Mouse (Mus musculus): Measurements from ENCODE around the gene Mturn. TPM values are rescaled to one million over a fixed set of nuclear protein-coding genes. Genes with fewer than 3 reads are reported as not detected.

The Mturn gene
- polyA plus RNA-seq, 1 experiment from 2014 or later, result 18.5 TPM

- H3K27ac ChIP-seq (ENCODE audit: low read depth, low read length), result no peak overlapping the region
- ATAC-seq (replicated peaks; ENCODE audit: low FRiP score) (no peak), DNase-seq (ENCODE audit: low spot score) (no peak)
- 80% methylated on average over 15 of the region's 15 CpGs for WGBS
- H3K9ac ChIP-seq (ENCODE audit: low read length), result no peak overlapping the region
- no peaks in the 10 kb centered on the region for H3K9me3 ChIP-seq (ENCODE audit: control insufficient read depth, low read length)
- H3K36me3 ChIP-seq (ENCODE audit: control insufficient read depth, insufficient read depth, low read length), result no peaks in the 10 kb centered on the region
- no peaks in the 10 kb centered on the region for H3K27me3 ChIP-seq (ENCODE audit: control insufficient read depth, insufficient read depth, low read length)
- no peak overlapping the region for H3K4me3 ChIP-seq (ENCODE audit: low read depth, low read length)
- no peaks in the 10 kb centered on the region for H3K4me1 ChIP-seq (replicated peaks; ENCODE audit: control insufficient read depth, insufficient read depth, low read length)
- H3K4me2 ChIP-seq (ENCODE audit: low read depth, low read length, severe bottlenecking), result no peak overlapping the region
These were observed 37.6 kb downstream of the Mturn start for GRCm38 (mm10) chr6:54718779-54719685.

- no peak overlapping the region for H3K4me2 ChIP-seq (ENCODE audit: low read depth, low read length, severe bottlenecking)
- H3K36me3 ChIP-seq (ENCODE audit: control insufficient read depth, insufficient read depth, low read length), result no peaks in the 10 kb centered on the region
- WGBS, result 42% methylated on average over 14 of the region's 14 CpGs
- no peak overlapping the region for H3K27ac ChIP-seq (ENCODE audit: low read depth, low read length)
- no peaks in the 10 kb centered on the region for H3K27me3 ChIP-seq (ENCODE audit: control insufficient read depth, insufficient read depth, low read length)
- H3K9ac ChIP-seq (ENCODE audit: low read length), result no peak overlapping the region
- H3K4me1 ChIP-seq (replicated peaks; ENCODE audit: control insufficient read depth, insufficient read depth, low read length), result no peaks in the 10 kb centered on the region
- H3K9me3 ChIP-seq (ENCODE audit: control insufficient read depth, low read length), result no peaks in the 10 kb centered on the region
- no peak for ATAC-seq (replicated peaks; ENCODE audit: low FRiP score)
- peak; percentile 38 for DNase-seq (ENCODE audit: low spot score)
- H3K4me3 ChIP-seq (ENCODE audit: low read depth, low read length), result no peak overlapping the region
These were observed 38.4 kb downstream of the Mturn start for GRCm38 (mm10) chr6:54719686-54720310.

- no peak overlapping the region for H3K4me2 ChIP-seq (ENCODE audit: low read depth, low read length, severe bottlenecking)
- H3K4me1 ChIP-seq (replicated peaks; ENCODE audit: control insufficient read depth, insufficient read depth, low read length), result no peaks in the 10 kb centered on the region
- H3K9me3 ChIP-seq (ENCODE audit: control insufficient read depth, low read length), result no peaks in the 10 kb centered on the region
- H3K36me3 ChIP-seq (ENCODE audit: control insufficient read depth, insufficient read depth, low read length), result no peaks in the 10 kb centered on the region
- H3K27me3 ChIP-seq (ENCODE audit: control insufficient read depth, insufficient read depth, low read length), result no peaks in the 10 kb centered on the region
- ATAC-seq (replicated peaks; ENCODE audit: low FRiP score), result no peak
- H3K4me3 ChIP-seq (ENCODE audit: low read depth, low read length), result no peak overlapping the region
- no peak overlapping the region for H3K9ac ChIP-seq (ENCODE audit: low read length)
- no peak for DNase-seq (ENCODE audit: low spot score)
- H3K27ac ChIP-seq (ENCODE audit: low read depth, low read length), result no peak overlapping the region
- 86% methylated on average over 9 of the region's 9 CpGs for WGBS
These were observed 39.3 kb downstream of the Mturn start for GRCm38 (mm10) chr6:54720512-54721251.

DNA sequence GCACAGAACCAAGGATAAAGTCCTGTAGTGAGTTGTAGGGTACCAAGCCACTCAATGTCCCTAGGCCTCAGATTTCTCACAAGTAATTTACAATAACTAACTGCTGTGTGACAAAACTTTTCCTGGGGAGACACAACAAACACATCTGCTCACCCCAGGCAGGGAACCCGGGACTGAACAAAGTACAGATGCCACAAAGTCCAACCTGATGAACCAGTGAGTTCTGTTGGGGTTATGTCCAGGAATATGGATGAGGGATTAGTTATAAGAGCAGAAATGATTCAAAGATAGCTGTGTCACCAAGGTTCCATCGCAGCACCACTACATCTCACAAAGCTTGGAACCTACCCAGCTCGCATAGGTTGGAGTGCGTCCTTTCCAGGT lies 39.8 kb downstream of the Mturn start:
- H3K27ac ChIP-seq (ENCODE audit: low read depth, low read length), result no peak overlapping the region
- DNase-seq (ENCODE audit: low spot score) (no peak), ATAC-seq (replicated peaks; ENCODE audit: low FRiP score) (no peak)
- H3K9me3 ChIP-seq (ENCODE audit: control insufficient read depth, low read length), result no peaks in the 10 kb centered on the region
- no peaks in the 10 kb centered on the region for H3K27me3 ChIP-seq (ENCODE audit: control insufficient read depth, insufficient read depth, low read length)
- H3K4me1 ChIP-seq (replicated peaks; ENCODE audit: control insufficient read depth, insufficient read depth, low read length), result no peaks in the 10 kb centered on the region
- no peak overlapping the region for H3K4me3 ChIP-seq (ENCODE audit: low read depth, low read length)
- no peaks in the 10 kb centered on the region for H3K36me3 ChIP-seq (ENCODE audit: control insufficient read depth, insufficient read depth, low read length)
- H3K9ac ChIP-seq (ENCODE audit: low read length), result no peak overlapping the region
- WGBS, result 93% methylated on average over 4 of the region's 4 CpGs
- no peak overlapping the region for H3K4me2 ChIP-seq (ENCODE audit: low read depth, low read length, severe bottlenecking)

DNA sequence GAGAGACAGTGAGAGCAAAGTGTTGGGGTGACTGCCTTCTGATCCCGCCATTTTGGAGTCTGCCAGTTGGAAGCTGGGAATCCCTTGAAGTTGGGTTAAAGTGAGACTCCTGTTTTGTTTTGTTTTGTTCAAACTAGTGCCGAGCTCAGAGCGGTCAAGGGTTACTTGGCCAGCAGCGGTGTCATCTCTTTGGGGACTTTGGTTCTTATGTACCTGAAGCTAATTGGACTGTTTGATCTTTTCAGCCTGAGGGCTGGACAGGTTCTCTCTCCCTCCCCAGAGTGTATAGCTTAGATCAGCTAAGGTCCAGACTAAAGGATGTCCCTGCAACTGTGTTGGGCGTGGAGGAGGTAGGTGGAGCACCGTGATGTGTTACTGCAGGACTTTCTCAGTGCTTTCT lies 44.9 kb downstream of the Mturn start:
- Histone ChIP-seq H3K4me1 (replicated peaks; ENCODE audit: control insufficient read depth, insufficient read depth, low read length) (no peaks in the 10 kb centered on the region), H3K9me3 (ENCODE audit: control insufficient read depth, low read length) (no peaks in the 10 kb centered on the region), H3K27ac (ENCODE audit: low read depth, low read length) (no peak overlapping the region), H3K4me2 (ENCODE audit: low read depth, low read length, severe bottlenecking) (no peak overlapping the region), H3K36me3 (ENCODE audit: control insufficient read depth, insufficient read depth, low read length) (no peaks in the 10 kb centered on the region), H3K4me3 (ENCODE audit: low read depth, low read length) (no peak overlapping the region), H3K9ac (ENCODE audit: low read length) (no peak overlapping the region), H3K27me3 (ENCODE audit: control insufficient read depth, insufficient read depth, low read length) (no peaks in the 10 kb centered on the region)
- DNase-seq (ENCODE audit: low spot score) (no peak), ATAC-seq (replicated peaks; ENCODE audit: low FRiP score) (no peak)
- WGBS, result 84% methylated on average over 6 of the region's 6 CpGs

DNA sequence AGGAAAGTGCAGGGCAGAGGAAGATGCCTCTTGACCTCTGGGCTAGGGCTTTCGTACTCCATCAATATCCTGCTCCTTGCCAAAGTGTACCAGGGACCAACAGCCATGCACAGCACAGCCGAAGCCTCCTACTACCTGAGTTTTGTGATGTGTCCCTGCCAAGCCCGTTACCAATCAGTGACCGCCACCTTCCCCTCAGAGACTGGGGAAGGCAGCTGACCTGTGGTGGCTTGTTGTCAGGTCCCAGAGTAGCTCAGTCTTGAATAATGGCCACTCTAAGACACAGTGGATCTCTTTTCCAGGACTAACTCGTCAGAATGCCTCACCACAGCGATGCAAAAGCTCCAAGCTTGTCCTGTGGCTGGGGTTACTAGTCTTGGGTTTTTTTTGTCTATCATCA lies 45.4 kb downstream of the Mturn start:
- WGBS, result 81% methylated on average over 6 of the region's 6 CpGs
- Histone ChIP-seq H3K27ac (ENCODE audit: low read depth, low read length) (no peak overlapping the region), H3K27me3 (ENCODE audit: control insufficient read depth, insufficient read depth, low read length) (no peaks in the 10 kb centered on the region), H3K36me3 (ENCODE audit: control insufficient read depth, insufficient read depth, low read length) (no peaks in the 10 kb centered on the region), H3K4me2 (ENCODE audit: low read depth, low read length, severe bottlenecking) (no peak overlapping the region), H3K4me3 (ENCODE audit: low read depth, low read length) (no peak overlapping the region), H3K9me3 (ENCODE audit: control insufficient read depth, low read length) (no peaks in the 10 kb centered on the region), H3K4me1 (replicated peaks; ENCODE audit: control insufficient read depth, insufficient read depth, low read length) (no peaks in the 10 kb centered on the region), H3K9ac (ENCODE audit: low read length) (no peak overlapping the region)
- DNase-seq (ENCODE audit: low spot score) (peak; percentile 36), ATAC-seq (replicated peaks; ENCODE audit: low FRiP score) (no peak)

DNA sequence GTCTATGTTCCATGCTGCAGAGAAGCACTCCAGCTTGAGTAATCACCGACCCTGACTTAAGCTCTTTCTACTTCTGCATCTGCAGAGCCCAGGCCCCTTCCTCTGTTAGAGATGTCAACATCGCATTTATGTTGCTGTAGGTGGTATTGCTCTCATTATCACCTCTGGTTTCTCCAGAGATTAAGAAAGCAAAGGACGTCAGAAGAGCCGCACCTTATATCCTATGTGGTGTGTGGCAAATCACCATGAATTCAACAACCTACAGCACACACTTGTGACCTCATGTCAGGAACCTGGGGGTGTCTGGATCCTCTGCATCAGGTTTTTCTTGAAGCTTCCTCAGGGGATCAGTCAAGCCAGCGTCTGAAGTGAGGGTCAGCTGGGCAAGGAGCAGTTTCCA lies 46.0 kb downstream of the Mturn start:
- H3K36me3 ChIP-seq (ENCODE audit: control insufficient read depth, insufficient read depth, low read length), result no peaks in the 10 kb centered on the region
- no peak overlapping the region for H3K27ac ChIP-seq (ENCODE audit: low read depth, low read length)
- 87% methylated on average over 5 of the region's 5 CpGs for WGBS
- H3K9me3 ChIP-seq (ENCODE audit: control insufficient read depth, low read length), result no peaks in the 10 kb centered on the region
- H3K4me3 ChIP-seq (ENCODE audit: low read depth, low read length), result no peak overlapping the region
- H3K4me2 ChIP-seq (ENCODE audit: low read depth, low read length, severe bottlenecking), result no peak overlapping the region
- H3K9ac ChIP-seq (ENCODE audit: low read length), result no peak overlapping the region
- DNase-seq (ENCODE audit: low spot score) (peak; percentile 7), ATAC-seq (replicated peaks; ENCODE audit: low FRiP score) (no peak)
- H3K27me3 ChIP-seq (ENCODE audit: control insufficient read depth, insufficient read depth, low read length), result no peaks in the 10 kb centered on the region
- H3K4me1 ChIP-seq (replicated peaks; ENCODE audit: control insufficient read depth, insufficient read depth, low read length), result no peaks in the 10 kb centered on the region

DNA sequence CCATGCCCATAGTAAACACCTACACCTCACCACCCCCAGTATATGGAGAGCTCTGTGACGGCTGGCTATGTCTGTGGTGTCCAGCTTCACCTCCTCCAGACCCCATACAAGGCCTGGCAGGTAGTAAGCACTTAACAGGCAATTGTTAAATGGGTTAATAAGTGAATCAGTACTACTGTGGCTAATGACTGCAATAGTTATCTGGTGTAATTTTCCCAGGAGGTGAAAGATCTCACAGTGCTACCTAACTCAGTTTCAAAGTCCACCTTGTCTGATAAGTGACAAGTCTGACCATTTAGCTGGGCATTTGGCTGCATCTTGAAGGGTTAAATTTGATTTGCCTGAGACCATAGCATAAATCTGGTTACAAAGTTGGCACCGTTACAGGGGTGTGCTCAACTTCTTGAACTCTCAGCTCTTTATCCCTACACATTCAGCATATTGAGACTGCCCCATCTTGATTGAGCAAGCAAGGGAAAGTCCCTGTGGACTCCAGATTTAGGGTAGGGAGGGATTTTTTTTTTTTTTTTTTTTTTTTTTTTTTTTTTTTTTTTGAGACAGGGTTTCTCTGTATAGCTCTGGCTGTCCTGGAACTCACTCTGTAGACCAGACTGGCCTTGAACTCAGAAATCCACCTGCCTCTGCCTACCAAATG lies 48.2 kb downstream of the Mturn start:
- no peaks in the 10 kb centered on the region for H3K9me3 ChIP-seq (ENCODE audit: control insufficient read depth, low read length)
- 87% methylated on average over 2 of the region's 2 CpGs for WGBS
- no peak overlapping the region for H3K4me3 ChIP-seq (ENCODE audit: low read depth, low read length)

More for the DNA sequence above, 48.2 kb downstream of the Mturn start:
- Histone ChIP-seq H3K4me2 (ENCODE audit: low read depth, low read length, severe bottlenecking) (no peak overlapping the region), H3K9ac (ENCODE audit: low read length) (no peak overlapping the region), H3K4me1 (replicated peaks; ENCODE audit: control insufficient read depth, insufficient read depth, low read length) (no peaks in the 10 kb centered on the region), H3K27ac (ENCODE audit: low read depth, low read length) (no peak overlapping the region), H3K27me3 (ENCODE audit: control insufficient read depth, insufficient read depth, low read length) (no peaks in the 10 kb centered on the region), H3K36me3 (ENCODE audit: control insufficient read depth, insufficient read depth, low read length) (no peaks in the 10 kb centered on the region)
- DNase-seq (ENCODE audit: low spot score) (no peak), ATAC-seq (replicated peaks; ENCODE audit: low FRiP score) (no peak)

Data from forebrain, embryonic 11.5 days (tissue).